Mouse (Mus musculus) retina, postnatal 1 day (tissue): ENCODE measurements at regions not wholly inside any gene's neighbourhood (a gene's known extent, or its start where the extent isn't known, plus 50 kb on each side); places are given as distances from the start of the nearest gene placed in this dataset.

Experiments
- DNase-seq: peaks from one replicate; pipeline ENCODE4 v3.0.0-alpha.2; 2012

DNA sequence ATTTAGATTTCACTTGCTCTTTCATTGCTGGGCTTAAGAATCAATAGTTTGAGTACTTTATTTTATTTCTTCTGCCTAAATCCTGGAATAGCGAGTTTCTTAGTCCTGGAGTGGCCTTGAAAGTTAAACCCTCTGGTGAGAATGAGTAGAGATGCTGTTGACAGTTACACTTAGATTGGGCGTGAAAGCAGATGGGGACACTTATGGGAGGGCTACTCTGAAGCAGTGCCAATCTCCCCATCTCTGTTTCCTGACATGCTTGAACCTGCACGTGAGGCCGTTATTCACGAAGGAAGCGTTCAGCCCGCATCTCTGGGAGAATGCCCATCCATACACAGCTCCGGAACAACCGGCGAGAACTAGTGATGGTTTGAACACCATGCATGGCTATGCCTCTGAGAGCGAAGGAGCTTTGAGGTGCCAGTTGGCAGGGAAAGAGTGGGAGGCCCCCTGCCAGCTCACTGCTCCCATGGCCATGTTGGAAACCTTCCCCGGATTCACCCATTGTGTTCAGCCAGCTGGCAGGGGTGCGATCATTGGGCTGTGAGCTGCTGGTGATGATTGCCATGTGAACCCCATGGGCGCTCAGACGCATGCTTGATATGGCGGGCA, 792.2 kb upstream of the Got2 start:
- DNase-seq = no peak

DNA sequence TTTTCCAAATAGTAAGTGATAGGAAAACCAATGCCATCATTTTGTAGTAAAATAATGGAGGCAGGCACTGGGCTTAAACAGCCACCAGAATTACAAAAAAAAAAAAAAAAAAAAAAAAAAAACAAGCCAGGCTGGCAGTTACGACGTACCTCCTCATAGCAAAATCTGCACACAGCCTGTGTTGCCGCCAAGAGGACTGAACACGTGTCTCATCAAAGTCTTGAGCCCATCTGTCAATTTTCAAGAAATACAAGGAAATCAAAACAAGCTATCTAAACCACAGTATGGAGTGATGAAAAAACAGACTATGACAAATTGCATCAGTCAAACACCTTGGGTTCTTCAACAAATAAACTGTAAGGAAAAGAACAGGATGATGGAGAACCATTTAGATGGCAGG, 791.2 kb upstream of the Got2 start:
- DNase-seq = no peak

DNA sequence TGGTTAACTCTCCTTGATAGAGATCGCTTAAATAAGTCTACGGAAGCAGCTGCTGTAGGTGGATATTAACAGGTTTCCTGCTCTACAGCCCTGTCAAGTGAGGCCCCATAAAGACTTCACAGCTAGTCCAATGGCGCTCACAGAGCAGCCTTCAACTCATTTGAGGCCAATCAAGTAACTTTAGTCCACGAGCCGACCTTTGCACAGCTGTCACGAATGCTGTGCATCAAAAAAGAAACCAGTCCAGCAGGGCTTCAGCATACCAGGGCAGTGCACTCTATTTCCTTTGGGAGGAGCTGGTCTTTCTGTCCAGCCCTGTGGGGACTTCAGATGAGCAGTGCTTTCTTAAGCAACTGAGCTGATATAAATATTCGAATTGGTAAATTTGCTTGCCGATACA, 786.4 kb upstream of the Got2 start:
- DNase-seq = peak; percentile 42

DNA sequence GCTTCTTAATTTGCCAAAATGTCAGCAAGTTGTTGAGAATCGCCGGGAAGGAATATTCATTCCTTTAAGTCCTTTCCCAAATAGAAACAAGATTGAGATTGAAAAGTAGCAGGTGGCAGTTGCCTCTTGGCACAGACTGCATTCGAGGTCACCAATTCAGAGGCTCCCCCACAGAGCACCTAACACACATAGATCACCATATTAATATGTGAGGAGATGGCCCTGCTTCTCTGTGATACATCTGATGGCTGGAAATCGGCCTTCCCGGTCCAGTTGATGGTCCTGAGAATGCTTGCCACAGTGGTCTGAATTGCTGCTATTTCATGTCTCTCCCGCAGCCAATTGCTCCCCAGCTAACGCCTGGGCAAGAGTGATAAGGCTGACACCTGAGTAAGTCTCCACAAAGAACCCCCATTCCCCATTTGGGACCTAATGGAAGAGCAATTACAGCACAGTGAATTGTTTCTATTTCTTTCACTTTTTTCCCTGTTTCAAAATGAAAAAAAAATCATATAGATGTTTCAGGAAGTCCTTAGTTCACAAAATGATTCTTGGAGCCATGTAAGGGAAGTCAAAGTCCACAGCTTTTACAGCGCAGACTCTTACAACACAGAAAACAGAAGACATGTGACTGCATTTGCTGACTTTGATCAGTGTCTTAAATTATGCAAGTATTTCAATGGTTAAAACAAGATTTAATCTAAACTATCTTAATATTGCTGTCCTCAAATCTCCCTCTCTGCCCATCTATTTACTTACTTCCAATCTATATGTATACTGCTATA, 768.3 kb upstream of the Got2 start:
- no peak for DNase-seq

DNA sequence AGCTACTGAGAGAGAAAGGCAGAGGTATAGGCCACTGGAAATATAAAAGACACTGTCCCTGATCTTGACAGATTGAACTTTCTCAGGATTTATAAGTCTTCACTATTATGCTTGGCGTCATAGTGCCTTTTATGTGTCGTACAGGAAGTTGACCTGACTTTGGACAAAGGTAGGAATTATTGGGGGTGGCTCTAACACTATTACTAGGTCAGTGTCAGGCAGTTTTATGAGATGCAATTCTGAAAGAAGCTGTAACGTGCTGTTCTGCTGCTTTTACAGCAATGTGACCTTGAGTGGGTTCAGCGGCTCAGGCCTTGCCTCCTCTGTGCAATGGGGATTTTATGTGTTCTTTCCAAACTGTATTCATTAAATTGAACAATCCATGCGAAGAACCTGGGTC, 759.4 kb upstream of the Got2 start:
- DNase-seq = no peak
